Mouse (Mus musculus) C2C12 (cell line): ENCODE measurements around the gene Pidd1. TPM values are rescaled to one million over a fixed set of nuclear protein-coding genes. Genes with fewer than 3 reads are reported as not detected.

ENCODE experiments used
- H3K27me3 ChIP-seq: one replicate; pipeline ENCODE4 v1.6.1; 2011; ENCODE audit not compliant: control insufficient read depth, insufficient read depth, insufficient read length
- H3K36me3 ChIP-seq: one replicate; pipeline ENCODE4 v1.6.1; 2011; ENCODE audit not compliant: control insufficient read depth, insufficient read depth
- H3K4me3 ChIP-seq: one replicate; pipeline ENCODE4 v1.5.1; 2011; ENCODE audit warnings: mild to moderate bottlenecking, control low read depth; ENCODE audit not compliant: poor library complexity, insufficient read depth, severe bottlenecking
- H3K79me2 ChIP-seq: one replicate; pipeline ENCODE4 v1.6.1; 2011; ENCODE audit not compliant: control insufficient read depth, insufficient read depth
- H3K79me3 ChIP-seq: one replicate; pipeline ENCODE4 v1.6.1; 2011; ENCODE audit warnings: low read depth, control low read depth
- H3ac ChIP-seq: one replicate; pipeline ENCODE3; 2011; ENCODE audit warnings: low read depth; ENCODE audit not compliant: control insufficient read depth, insufficient read length
- CEBPB ChIP-seq: IDR thresholded peaks from one replicate; pipeline ENCODE4 v1.6.1; 2011; ENCODE audit warnings: low read depth, mild to moderate bottlenecking, control low read depth, moderate library complexity
- CTCF ChIP-seq: IDR thresholded peaks from one replicate; pipeline ENCODE4 v1.5.1; 2011; ENCODE audit not compliant: control insufficient read depth, insufficient read depth, insufficient read length
- FOSL1 ChIP-seq: IDR thresholded peaks from one replicate; pipeline ENCODE4 v1.8.0; 2011; ENCODE audit warnings: mild to moderate bottlenecking, low read length; ENCODE audit not compliant: poor library complexity, insufficient read depth, severe bottlenecking
- MAX ChIP-seq: IDR thresholded peaks from one replicate; pipeline ENCODE4 v1.6.1; 2011; ENCODE audit warnings: mild to moderate bottlenecking, control low read depth
- MYOD1 ChIP-seq: IDR thresholded peaks from one replicate; pipeline ENCODE4 v1.6.1; 2011; ENCODE audit warnings: low read depth; ENCODE audit not compliant: control insufficient read depth, insufficient read length
- MYOG ChIP-seq: IDR thresholded peaks from one replicate; pipeline ENCODE4 v1.6.1; 2011; ENCODE audit not compliant: control insufficient read depth, insufficient read length; ENCODE audit errors: extremely low read depth
- USF1 ChIP-seq: IDR thresholded peaks from one replicate; pipeline ENCODE4 v1.6.1; 2011; ENCODE audit warnings: low read depth, mild to moderate bottlenecking, control low read depth, moderate library complexity
- polyA plus RNA-seq: library from polyadenylated mRNA; unstranded; fragments of >200 nt; fragmentation: generic; extraction: Trizol; gene quantifications from one replicate; pipeline ENCODE4 v1.2.1, GENCODE M21; 2012; ENCODE audit warnings: missing spikeins

Pidd1 gene
- polyA plus RNA-seq, 1 experiment: 9.5 TPM

GRCm38 (mm10) chr7:141469901-141470636 lies 26.2 kb upstream of the Pidd1 start:
- no peaks in the 10 kb centered on the region for H3K27me3 ChIP-seq
- peak overlapping the region; percentile 31 for H3K4me3 ChIP-seq
- no peak overlapping the region for H3ac ChIP-seq
- H3K79me2 ChIP-seq: peaks cover 81% of the 10 kb centered on the region
- H3K36me3 ChIP-seq: peaks cover 33% of the 10 kb centered on the region
- peaks cover 41% of the 10 kb centered on the region for H3K79me3 ChIP-seq
- TF ChIP-seq FOSL1 (no peak), USF1 (no peak), CTCF (no peak), CEBPB (no peak), MYOG (no peak), MYOD1 (no peak), MAX (no peak)

GRCm38 (mm10) chr7:141469352-141469751 lies 25.5 kb upstream of the Pidd1 start:
- H3K79me3 ChIP-seq: peaks cover 35% of the 10 kb centered on the region
- no peaks in the 10 kb centered on the region for H3K27me3 ChIP-seq
- H3K79me2 ChIP-seq: peaks cover 74% of the 10 kb centered on the region
- H3K36me3 ChIP-seq: peaks cover 33% of the 10 kb centered on the region
- no peak for TF ChIP-seq CEBPB
- TF ChIP-seq USF1: no peak
- TF ChIP-seq MAX: no peak
- H3K4me3 ChIP-seq: peak overlapping the region; percentile 31
- H3ac ChIP-seq: peak overlapping the region; percentile 21

GRCm38 (mm10) chr7:141468522-141469211 lies 24.8 kb upstream of the Pidd1 start:
- H3K4me3 ChIP-seq: peak overlapping the region; percentile 69
- peaks cover 33% of the 10 kb centered on the region for H3K36me3 ChIP-seq
- H3K79me3 ChIP-seq: peaks cover 30% of the 10 kb centered on the region
- no peaks in the 10 kb centered on the region for H3K27me3 ChIP-seq
- H3ac ChIP-seq: peak overlapping the region; percentile 44
- H3K79me2 ChIP-seq: peaks cover 67% of the 10 kb centered on the region
- no peak for TF ChIP-seq CTCF
- TF ChIP-seq MAX: peak; percentile 60
- no peak for TF ChIP-seq MYOG
- peak; percentile 47 for TF ChIP-seq MYOD1
- TF ChIP-seq FOSL1: peak; percentile 46
- no peak for TF ChIP-seq CEBPB
- TF ChIP-seq USF1: no peak

GRCm38 (mm10) chr7:141468164-141468521 lies 24.3 kb upstream of the Pidd1 start:
- Histone ChIP-seq H3K36me3 (peaks cover 33% of the 10 kb centered on the region), H3ac (peak overlapping the region; percentile 44), H3K79me2 (peaks cover 62% of the 10 kb centered on the region), H3K27me3 (no peaks in the 10 kb centered on the region), H3K4me3 (peak overlapping the region; percentile 69), H3K79me3 (peaks cover 27% of the 10 kb centered on the region)
- TF ChIP-seq MYOG (no peak), MYOD1 (no peak), CTCF (no peak), USF1 (no peak), MAX (no peak), FOSL1 (no peak), CEBPB (no peak)

GRCm38 (mm10) chr7:141467230-141468030 lies 23.6 kb upstream of the Pidd1 start, which contains the start of gene Cd151:
TSS of gene Cd151 (plus strand) at chr7:141467392.
- peak within 1 kb of the TSS; percentile 97 for H3ac ChIP-seq
- no peak for TF ChIP-seq USF1
- TF ChIP-seq FOSL1: no peak
- no peak for TF ChIP-seq CTCF
- TF ChIP-seq MAX: peak; percentile 29
- no peak for TF ChIP-seq MYOD1
- peaks cover 22% of the 10 kb centered on the region for H3K79me3 ChIP-seq
- peaks cover 55% of the 10 kb centered on the region for H3K79me2 ChIP-seq
- no peaks in the 10 kb centered on the region for H3K27me3 ChIP-seq
- peak within 1 kb of the TSS; percentile 69 for H3K4me3 ChIP-seq
- H3K36me3 ChIP-seq: peaks cover 27% of the 10 kb centered on the region
